Mouse (Mus musculus) left cerebral cortex, adult 2 months (tissue): ENCODE results near the gene Idi1. TPM values are rescaled to one million over a fixed set of nuclear protein-coding genes. Genes with fewer than 3 reads are reported as not detected.
"Not testable (repeated sequence)": the region's sequence is repeated elsewhere in the genome, so short reads cannot be mapped to it uniquely, and the experiment has no call there.

Experiments
- DNase-seq, 2 experiments: peaks; one replicate each; pipeline ENCODE4 v3.0.0; 2021 to 2022; ENCODE audit warnings: low spot score in 2 of 2, mixed read lengths in 1 of 2; ENCODE audit errors: extremely low spot score in 1 of 2
- H3K27ac ChIP-seq: fragments of 200-600 bp; 2 replicates; pipeline ENCODE4 v1.8.1; 2022
- H3K4me3 ChIP-seq: fragments of 200-600 bp; 2 replicates; pipeline ENCODE4 v1.8.1; 2022
- CTCF ChIP-seq: fragments of 200-600 bp; IDR thresholded peaks from 2 replicates; pipeline ENCODE4 v1.8.1; 2022; ENCODE audit warnings: antibody characterized with exemption, mild to moderate bottlenecking, moderate library complexity
- intact Hi-C: fragments of 180-260 bp; cut with DNase I; formaldehyde crosslinking; loops from one replicate; pipeline ENCODE4 v1.15.1; 2025
- long read RNA-seq, 2 experiments: library from polyadenylated mRNA; stranded (forward); transcript quantifications; one replicate each; pipeline ENCODE4 v2.0.0; 2021; ENCODE audit warnings: borderline mapping rate in 2 of 2
- total RNA-seq, 2 experiments: library from RNA; stranded (reverse); gene quantifications; 2 replicates each; pipeline ENCODE4 v1.2.3; 2021

Idi1 gene
- 10 to 100 TPM; 32.6 to 35.1 TPM for total RNA-seq
- long read RNA-seq, experiment 1, transcript Idi1-201 (5 exons, 3,027 nt), result major isoform, 24 of 27 reads
- long read RNA-seq, experiment 1, partial matches to known transcripts, result 2 of 27 reads
- long read RNA-seq, experiment 1, other reads (novel, unspliced or antisense), result 1 of 27 reads
- long read RNA-seq, experiment 2, transcript Idi1-201 (5 exons, 3,027 nt), result major isoform, 30 of 33 reads
- long read RNA-seq, experiment 2, partial matches to known transcripts, result 2 of 33 reads
- long read RNA-seq, experiment 2, other reads (novel, unspliced or antisense), result 0 of 33 reads

GRCm38 (mm10) chr13:8885445-8886184 lies at the start of gene Idi1:
Gene Idi1, plus strand, starts transcription at chr13:8885501.
- Histone ChIP-seq H3K4me3 (peak within 1 kb of the TSS; percentile 95), H3K27ac (peak within 1 kb of the TSS; percentile 99)
- TF ChIP-seq CTCF, result no peak
- intact Hi-C loops, result loop anchor here (1.0 to 5.0 kb wide), 4 partner anchors 14 to 207 kb away; partner anchors contain the start of genes Gtpbp4, Larp4b and Wdr37
- peak; percentile 95 to 97 for DNase-seq

- Histone ChIP-seq H3K4me3 (no peak overlapping the region), H3K27ac (no peak overlapping the region)
- intact Hi-C loops, result no loop called here
- DNase-seq, result no peak
- no peak for TF ChIP-seq CTCF
These were observed 46.9 kb upstream of the Idi1 start for GRCm38 (mm10) chr13:8838394-8838793.

GRCm38 (mm10) chr13:8839111-8839510 lies 46.2 kb upstream of the Idi1 start:
- intact Hi-C loops, result no loop called here
- H3K27ac ChIP-seq, result peak overlapping the region; percentile 53; the same call in 1 of the 2 replicates
- TF ChIP-seq CTCF, result no peak
- no peak for DNase-seq
- no peak overlapping the region for H3K4me3 ChIP-seq

- intact Hi-C loops, result no loop called here
- no peak for DNase-seq
- TF ChIP-seq CTCF, result no peak
These were observed 45.4 kb upstream of the Idi1 start for GRCm38 (mm10) chr13:8839937-8840336.

DNA sequence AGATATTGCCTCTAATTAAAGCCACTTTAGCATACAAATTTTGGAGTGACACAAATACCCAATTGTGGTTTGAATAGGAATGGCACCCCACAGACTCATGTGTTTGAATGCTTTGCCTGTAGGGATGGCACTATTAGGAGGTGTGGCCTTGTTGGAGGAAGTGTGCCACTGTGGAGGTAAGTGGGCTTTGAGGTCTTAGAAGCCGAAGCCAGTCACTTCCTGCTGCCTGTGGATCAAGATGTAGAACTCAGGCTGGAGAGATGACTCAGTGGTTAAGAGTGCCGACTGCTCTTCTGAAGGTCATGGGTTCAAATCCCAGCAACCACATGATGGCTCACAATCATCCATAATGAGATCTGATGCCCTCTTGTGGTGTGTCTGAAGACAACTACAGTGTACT lies 44.4 kb upstream of the Idi1 start:
- Histone ChIP-seq H3K27ac (no peak overlapping the region), H3K4me3 (no peak overlapping the region)
- no peak for DNase-seq
- TF ChIP-seq CTCF, result no peak
- intact Hi-C loops, result no loop called here

More at GRCm38 (mm10) chr13:8839937-8840336, 45.4 kb upstream of the Idi1 start:
- Histone ChIP-seq H3K27ac (peak overlapping the region; percentile 53), H3K4me3 (no peak overlapping the region)

DNA sequence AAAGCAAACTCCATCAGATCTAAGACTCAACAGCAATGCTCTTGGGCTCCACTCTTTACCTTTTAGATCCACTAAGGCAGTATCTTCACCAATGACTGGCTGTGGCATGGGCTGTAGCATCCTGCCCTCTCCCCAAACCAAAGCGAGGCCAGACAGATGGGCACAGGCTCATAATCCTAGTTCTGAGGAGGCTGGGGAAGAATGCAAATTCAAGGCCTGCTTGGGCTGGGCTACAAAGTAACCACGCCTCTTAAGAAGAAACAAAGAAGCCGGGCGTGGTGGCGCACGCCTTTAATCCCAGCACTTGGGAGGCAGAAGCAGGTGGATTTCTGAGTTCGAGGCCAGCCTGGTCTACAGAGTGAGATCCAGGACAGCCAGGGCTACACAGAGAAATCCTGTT lies 43.5 kb upstream of the Idi1 start:
- intact Hi-C loops, H3K4me3 ChIP-seq, DNase-seq: not testable (repeated sequence)
- H3K27ac ChIP-seq, result 0 out of 2 replicates have a peak overlapping the region, but pooled peaks have one; percentile 19

GRCm38 (mm10) chr13:8842273-8842672 lies 43.0 kb upstream of the Idi1 start:
- no peak overlapping the region for H3K27ac ChIP-seq
- DNase-seq, result no peak
- intact Hi-C loops, result no loop called here
- no peak overlapping the region for H3K4me3 ChIP-seq
- no peak for TF ChIP-seq CTCF

GRCm38 (mm10) chr13:8847702-8848101 lies 37.6 kb upstream of the Idi1 start:
- no peak for DNase-seq
- intact Hi-C loops, result no loop called here
- H3K27ac ChIP-seq, result no peak overlapping the region
- peak; percentile 65 for TF ChIP-seq CTCF
- no peak overlapping the region for H3K4me3 ChIP-seq

DNA sequence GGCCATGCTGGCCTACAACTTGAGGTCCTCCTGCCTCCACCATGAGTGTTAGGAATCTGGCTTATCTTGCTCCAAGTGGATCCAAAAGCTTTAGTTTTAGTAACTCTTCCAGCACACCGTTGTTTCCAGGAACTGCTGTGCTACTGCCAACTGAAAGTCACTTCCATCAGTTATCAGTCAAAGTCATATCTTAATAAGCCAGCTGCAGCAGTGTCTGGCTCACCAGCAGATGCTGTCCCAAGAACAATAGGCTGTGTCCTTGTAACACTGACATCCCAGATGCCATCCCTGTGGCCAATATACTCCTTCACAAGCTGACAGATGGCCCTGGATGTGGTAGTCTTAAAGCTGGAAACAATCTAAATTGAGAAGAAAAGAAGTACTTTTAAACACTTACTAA lies 36.0 kb upstream of the Idi1 start:
- no peak for DNase-seq
- no peak for TF ChIP-seq CTCF
- Histone ChIP-seq H3K27ac (no peak overlapping the region), H3K4me3 (no peak overlapping the region)
- intact Hi-C loops, result no loop called here

GRCm38 (mm10) chr13:8853424-8853823 lies 31.9 kb upstream of the Idi1 start:
- intact Hi-C loops, result no loop called here
- no peak for TF ChIP-seq CTCF
- no peak overlapping the region for H3K27ac ChIP-seq
- no peak overlapping the region for H3K4me3 ChIP-seq
- DNase-seq, result no peak

GRCm38 (mm10) chr13:8854769-8855168 lies 30.5 kb upstream of the Idi1 start:
- no peak overlapping the region for H3K27ac ChIP-seq
- DNase-seq, result no peak
- intact Hi-C loops, result no loop called here
- no peak overlapping the region for H3K4me3 ChIP-seq
- TF ChIP-seq CTCF, result no peak

GRCm38 (mm10) chr13:8858453-8858852 lies 26.8 kb upstream of the Idi1 start:
- DNase-seq, result no peak
- no peak overlapping the region for H3K4me3 ChIP-seq
- intact Hi-C loops, result no loop called here
- H3K27ac ChIP-seq, result no peak overlapping the region
- TF ChIP-seq CTCF, result no peak
